Mouse (Mus musculus) telencephalon, adult 2 months (tissue): ENCODE data around the gene Cdc42se2.

Source experiments
- DNase-seq: peaks from one replicate; pipeline ENCODE4 v3.0.0-alpha.2; 2011; ENCODE audit warnings: low read depth, low spot score

Cdc42se2 gene

GRCm38 (mm10) chr11:54787488-54788474, at the start of gene Cdc42se2:
Gene Cdc42se2 (minus strand): TSS chr11:54787675.
- DNase-seq = peak; percentile 93

GRCm38 (mm10) chr11:54836106-54836505, 48.6 kb upstream of the Cdc42se2 start:
- no peak for DNase-seq

DNA sequence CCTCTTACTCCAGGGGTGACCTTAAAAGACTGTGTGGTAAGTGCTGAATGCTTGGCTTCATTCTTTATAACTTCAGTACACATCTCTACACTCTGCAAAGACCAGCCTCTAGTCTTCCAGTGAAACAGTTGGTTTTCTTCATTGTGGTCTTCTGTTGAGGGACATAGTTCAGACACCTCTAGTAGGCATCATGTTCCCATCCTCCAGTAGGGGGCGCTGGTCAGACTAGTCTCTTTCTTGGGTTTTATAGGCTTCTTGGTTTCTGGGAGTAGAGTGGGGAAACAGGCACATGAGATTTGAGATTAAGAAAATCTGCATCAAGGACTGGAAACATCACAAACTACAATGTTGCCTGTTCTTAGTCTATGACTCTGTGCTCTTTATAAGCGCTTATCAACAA, 47.1 kb upstream of the Cdc42se2 start:
- DNase-seq = no peak

DNA sequence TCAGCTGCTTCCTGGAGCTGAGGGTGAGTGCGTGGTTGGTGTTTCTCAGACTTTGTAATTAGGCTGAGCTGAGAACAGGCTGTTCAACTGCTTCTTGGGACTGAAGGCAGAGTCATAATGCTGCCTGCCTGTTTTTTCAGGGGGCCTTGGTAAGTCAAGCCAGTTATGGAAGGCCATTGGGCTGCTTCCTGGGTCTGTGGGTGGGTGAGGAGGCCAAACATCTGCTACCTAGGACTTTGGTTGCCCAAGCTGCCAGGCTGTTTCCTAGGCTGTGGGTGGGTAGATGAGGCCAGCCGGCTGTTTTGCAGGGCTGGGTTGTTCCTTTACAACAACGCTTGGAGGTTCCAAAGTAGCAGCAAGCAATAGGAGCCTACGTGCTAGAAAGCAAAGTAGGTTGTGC, 46.4 kb upstream of the Cdc42se2 start:
- peak; percentile 96 for DNase-seq

DNA sequence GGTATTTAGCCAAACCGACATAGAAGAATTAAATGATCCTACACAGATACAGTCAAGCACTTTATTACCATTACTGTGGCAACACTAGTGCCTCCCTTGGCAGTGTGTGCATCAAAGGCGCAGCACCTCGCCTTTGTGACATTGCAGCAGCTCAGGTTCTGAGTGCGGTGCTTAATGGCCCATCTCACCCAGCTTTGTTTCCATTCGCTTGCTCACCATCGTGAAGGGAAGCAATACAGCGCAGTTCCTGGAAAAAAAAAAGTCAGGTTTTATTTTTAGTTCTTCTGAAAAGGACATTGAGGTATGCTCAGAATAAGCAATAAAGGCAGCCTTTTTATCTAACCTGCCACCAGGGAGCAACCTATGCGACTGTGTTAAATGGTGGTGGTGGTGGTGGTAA, 39.3 kb upstream of the Cdc42se2 start:
- no peak for DNase-seq

GRCm38 (mm10) chr11:54825774-54826173, 38.3 kb upstream of the Cdc42se2 start:
- DNase-seq = no peak

DNA sequence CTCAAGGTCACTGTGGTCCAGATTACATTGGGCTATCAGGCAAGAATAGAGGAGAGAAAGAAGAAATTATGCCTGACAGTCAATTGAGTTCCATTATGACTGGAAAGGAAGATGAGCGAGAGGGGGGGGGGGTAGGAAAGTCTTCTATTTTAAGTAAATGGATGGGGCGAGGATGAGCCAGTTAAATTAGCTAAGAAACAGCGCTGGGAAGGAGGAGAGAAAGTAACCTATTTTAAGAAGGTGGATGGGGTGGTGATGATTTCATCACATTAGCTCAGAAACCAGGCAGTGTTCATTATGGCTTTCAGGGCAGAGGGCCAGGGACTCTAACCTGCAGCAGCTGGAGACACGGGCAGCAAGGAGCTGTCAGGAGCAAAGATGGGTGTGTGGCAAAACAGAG, 36.0 kb upstream of the Cdc42se2 start:
- peak; percentile 85 for DNase-seq

- no peak for DNase-seq
These were observed 32.0 kb upstream of the Cdc42se2 start for GRCm38 (mm10) chr11:54819489-54819888.

- DNase-seq = no peak
These were observed 30.0 kb upstream of the Cdc42se2 start for GRCm38 (mm10) chr11:54817449-54817848.

DNA sequence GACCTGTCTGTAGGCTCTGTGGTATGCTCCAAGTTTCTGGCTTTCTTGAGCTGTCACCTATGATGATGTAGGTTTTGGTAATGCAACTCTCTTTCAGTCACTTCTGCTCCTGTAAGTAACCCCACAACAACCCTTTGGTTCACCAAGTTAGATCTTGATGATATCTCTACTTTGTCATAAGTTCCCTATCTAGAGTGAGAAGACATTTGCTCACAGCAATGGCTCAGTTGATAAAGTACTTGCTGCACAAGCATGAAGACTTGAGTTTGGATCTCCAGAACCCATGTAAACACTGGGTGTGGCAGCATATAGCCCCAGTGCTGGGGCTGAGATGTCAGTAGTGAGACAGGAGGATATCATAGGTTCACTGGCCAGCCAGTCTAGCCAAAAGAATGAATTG, 28.2 kb upstream of the Cdc42se2 start:
- no peak for DNase-seq

DNA sequence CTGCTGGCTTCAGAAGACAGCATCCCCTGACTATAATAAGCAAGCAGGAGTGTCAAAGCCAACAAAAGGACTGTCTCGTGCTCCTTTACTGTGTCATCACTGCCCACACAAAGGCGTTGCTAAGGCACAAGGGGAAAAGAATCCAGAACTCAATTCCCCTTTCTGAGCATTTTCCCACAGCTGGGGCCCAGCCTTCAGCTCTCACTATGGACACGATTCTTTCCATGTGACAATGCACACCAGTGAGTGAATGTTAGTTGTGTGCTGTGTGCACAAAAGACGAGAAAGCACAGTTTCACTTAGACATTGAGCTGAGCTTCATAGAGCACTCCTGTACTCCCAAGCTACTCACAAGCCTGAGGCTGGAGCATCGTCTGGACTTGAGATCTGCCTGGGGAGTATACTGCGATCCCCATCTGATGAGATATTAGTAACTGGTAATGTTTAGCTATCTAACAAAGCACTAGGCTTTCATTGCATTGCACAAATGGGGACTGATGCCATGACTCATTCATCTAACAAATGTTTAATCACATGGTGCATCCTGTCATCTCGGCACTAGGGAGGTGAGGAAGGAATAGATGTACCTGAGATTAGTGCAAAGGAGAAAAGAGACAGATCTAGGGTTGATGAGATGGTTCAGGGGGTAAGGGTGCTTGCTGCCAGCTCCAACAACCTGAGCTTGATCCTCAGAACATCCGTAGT, 25.5 kb upstream of the Cdc42se2 start:
- peak; percentile 74 for DNase-seq

GRCm38 (mm10) chr11:54812314-54812713, 24.8 kb upstream of the Cdc42se2 start:
- no peak for DNase-seq

DNA sequence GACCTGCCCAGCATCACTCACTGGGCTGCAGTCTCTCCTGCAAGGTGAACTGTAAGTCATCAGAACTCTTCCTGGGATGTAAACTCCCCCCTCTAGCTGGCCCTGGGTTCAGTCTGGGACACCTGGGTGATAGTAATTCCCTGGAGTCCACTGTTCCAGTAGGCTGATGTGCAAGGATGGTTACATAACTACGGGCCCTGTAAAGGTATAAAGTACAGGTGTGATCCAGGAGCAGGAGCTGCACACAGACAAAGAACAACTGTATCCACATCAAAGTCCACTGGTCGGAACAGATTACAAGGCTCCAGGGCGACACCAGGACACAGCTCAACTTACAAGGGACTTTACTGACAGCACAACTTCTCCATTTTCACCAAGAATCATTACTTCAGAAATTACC, 23.6 kb upstream of the Cdc42se2 start:
- no peak for DNase-seq

- DNase-seq = no peak
These were observed 22.1 kb upstream of the Cdc42se2 start for GRCm38 (mm10) chr11:54809582-54809981.

- no peak for DNase-seq
These were observed 20.7 kb upstream of the Cdc42se2 start for GRCm38 (mm10) chr11:54808177-54808576.

- DNase-seq = no peak
These were observed 20.2 kb upstream of the Cdc42se2 start for GRCm38 (mm10) chr11:54807669-54808068.

DNA sequence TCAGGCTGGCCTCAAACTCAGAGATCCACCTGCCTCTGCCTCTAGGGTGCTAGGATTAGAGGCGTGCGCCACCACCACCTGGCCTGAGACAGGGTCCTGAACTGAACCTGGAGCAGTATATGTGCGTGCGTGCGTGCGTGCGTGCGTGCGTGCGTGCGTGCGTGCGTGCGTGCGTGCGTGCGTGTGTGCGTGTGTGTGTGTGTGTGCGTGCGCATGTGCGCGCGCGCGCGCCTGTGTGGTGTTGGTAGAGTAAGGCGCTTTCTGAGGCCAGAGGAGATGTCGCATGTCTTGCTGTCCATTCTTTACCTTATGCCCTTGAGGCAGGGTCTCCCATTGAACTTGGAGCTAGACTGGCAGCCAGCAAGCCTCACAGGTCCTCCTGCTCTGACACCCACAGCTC, 19.4 kb upstream of the Cdc42se2 start:
- DNase-seq = no peak

DNA sequence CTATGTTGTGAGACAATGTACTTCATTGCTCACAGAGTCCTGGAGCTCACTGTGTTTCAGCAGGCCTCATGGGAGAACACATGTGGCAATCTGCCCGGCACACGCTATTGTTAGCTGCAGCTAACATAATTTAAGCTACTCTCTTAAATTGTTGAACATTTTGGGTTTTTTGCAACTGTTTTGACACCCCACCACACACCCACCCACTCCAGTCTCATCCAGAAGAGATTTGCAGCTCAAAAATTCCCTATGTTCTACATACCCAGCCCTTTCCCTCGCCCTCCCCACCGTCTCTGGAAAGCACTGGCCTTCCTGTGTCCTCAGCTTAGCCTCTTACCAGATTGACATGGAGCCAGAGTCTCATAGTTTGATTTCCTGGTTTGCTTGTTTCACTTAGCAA, 17.7 kb upstream of the Cdc42se2 start:
- peak; percentile 93 for DNase-seq

- DNase-seq = no peak
These were observed 15.1 kb upstream of the Cdc42se2 start for GRCm38 (mm10) chr11:54802621-54803020.

- no peak for DNase-seq
These were observed 14.5 kb upstream of the Cdc42se2 start for GRCm38 (mm10) chr11:54801791-54802558.

DNA sequence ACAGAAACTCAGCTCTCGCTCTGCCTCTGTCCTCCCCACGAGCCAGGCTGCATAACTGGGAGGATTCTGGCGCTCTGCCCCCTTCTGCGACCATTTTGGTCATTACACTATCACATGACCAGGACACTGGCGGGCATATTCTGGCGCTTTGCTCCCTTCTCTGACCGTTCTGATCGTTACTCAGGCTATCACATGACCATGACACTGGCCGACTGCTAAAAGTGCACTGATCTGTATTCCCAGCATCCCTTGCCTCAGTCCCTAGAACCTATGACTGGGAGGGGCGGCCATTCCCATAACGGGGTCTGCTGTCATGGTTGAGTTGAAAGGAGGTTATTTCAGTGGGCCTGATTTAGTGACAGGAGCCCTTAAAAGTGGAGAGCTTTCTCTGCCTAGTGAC, 9.1 kb upstream of the Cdc42se2 start:
- DNase-seq = no peak

GRCm38 (mm10) chr11:54794678-54795077, 7.2 kb upstream of the Cdc42se2 start:
- DNase-seq = no peak
